Mouse (Mus musculus): ENCODE data around the gene Dlgap1. TPM values are rescaled to one million over a fixed set of nuclear protein-coding genes. Genes with fewer than 3 reads are reported as not detected.

Dlgap1 gene
- total RNA-seq, 4 experiments from 2014 or later, result 456 to 507 (median 496) TPM

GRCm38 (mm10) chr17:70614407-70615060 lies 645.7 kb downstream of the Dlgap1 start:
- no peak for DNase-seq (ENCODE audit: low spot score in 2 of 2)

GRCm38 (mm10) chr17:70622493-70622892 lies 653.6 kb downstream of the Dlgap1 start:
- DNase-seq (ENCODE audit: low spot score in 2 of 2), result peak; percentile 77 to 78

GRCm38 (mm10) chr17:70626396-70626795 lies 657.5 kb downstream of the Dlgap1 start:
- no peak for DNase-seq (ENCODE audit: low spot score in 2 of 2)

- no peak for DNase-seq (ENCODE audit: low spot score in 2 of 2)
These were observed 658.1 kb downstream of the Dlgap1 start for GRCm38 (mm10) chr17:70626925-70627324.

GRCm38 (mm10) chr17:70629653-70630378 lies 660.9 kb downstream of the Dlgap1 start:
- peak; percentile 70 to 86 for DNase-seq (ENCODE audit: low spot score in 2 of 2)

GRCm38 (mm10) chr17:70633181-70633944 lies 664.5 kb downstream of the Dlgap1 start:
- peak; percentile 86 to 90 for DNase-seq (ENCODE audit: low spot score in 2 of 2)

- DNase-seq (ENCODE audit: low spot score in 2 of 2), result no peak
These were observed 674.3 kb downstream of the Dlgap1 start for GRCm38 (mm10) chr17:70643211-70643610.

DNA sequence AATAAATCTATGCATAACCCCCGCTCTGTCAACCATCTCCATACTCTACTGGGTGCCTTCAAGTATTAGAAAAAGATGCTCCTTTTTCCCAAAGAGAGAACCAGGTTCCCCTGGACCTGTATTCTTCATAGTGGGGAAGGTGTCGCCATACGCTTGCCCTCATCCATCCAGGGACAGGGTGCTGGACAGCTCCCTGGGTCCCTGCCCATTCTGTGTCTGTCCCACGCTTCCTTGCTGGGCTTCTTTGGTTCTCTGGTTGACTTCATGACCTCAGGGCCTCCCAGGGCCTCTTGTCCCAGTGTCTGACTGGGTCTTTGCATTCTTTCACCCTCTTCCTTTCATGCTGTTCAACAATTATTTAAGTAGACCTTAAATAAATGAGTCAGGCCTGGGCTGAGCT lies 677.8 kb downstream of the Dlgap1 start:
- no peak for DNase-seq (ENCODE audit: low spot score in 2 of 2)

GRCm38 (mm10) chr17:70661382-70661781 lies 692.5 kb downstream of the Dlgap1 start:
- no peak for DNase-seq (ENCODE audit: low spot score in 2 of 2)

DNA sequence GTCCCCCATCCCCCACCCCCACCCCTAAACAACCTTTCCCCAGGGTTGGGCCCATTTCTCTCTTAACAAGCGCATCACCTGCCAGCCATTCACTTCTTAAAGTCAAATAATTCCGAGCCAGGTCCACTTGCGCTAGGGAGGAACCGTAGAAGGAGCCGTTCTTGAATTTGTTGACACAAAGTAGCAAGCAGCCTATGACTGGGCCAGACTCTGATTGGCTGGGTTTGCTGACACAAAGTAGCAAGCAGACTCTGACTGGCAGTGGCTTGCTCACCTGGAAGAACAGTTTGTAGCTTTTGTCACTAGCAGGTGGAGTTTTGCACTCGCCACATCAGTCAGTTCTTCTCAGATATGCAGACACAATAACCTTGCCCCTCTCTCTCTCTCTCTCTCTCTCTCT lies 695.1 kb downstream of the Dlgap1 start:
- DNase-seq (ENCODE audit: low spot score in 2 of 2), result no peak

GRCm38 (mm10) chr17:70664484-70665040 lies 695.7 kb downstream of the Dlgap1 start:
- no peak for DNase-seq (ENCODE audit: low spot score in 2 of 2)

GRCm38 (mm10) chr17:70673985-70674384 lies 705.1 kb downstream of the Dlgap1 start:
- DNase-seq (ENCODE audit: low spot score in 2 of 2), result peak; percentile 63 to 72

DNA sequence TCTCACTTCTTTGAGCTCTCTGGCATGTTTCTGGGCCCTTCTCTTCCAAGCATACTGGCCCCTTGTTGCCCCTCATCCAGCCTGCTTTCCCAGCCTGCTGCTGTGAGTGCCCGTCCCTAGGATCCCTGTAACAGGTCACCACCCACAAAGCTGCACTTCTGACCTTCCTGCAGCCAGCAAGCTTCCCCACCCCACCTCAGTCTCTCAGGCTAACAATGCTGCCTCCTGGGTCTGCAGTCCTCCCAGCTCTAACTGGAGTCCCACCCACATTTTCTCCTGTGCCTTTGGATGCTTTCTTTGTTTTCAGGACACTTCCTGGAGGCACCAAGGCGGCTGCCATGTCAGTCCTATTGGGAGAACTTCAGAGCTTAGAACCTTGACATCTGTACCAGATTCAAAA lies 707.6 kb downstream of the Dlgap1 start:
- no peak for DNase-seq (ENCODE audit: low spot score in 2 of 2)

GRCm38 (mm10) chr17:70683561-70684167 lies 714.8 kb downstream of the Dlgap1 start:
- peak; percentile 70 to 80 for DNase-seq (ENCODE audit: low spot score in 2 of 2)

GRCm38 (mm10) chr17:70690174-70690573 lies 721.3 kb downstream of the Dlgap1 start:
- no peak for DNase-seq (ENCODE audit: low spot score in 2 of 2)

DNA sequence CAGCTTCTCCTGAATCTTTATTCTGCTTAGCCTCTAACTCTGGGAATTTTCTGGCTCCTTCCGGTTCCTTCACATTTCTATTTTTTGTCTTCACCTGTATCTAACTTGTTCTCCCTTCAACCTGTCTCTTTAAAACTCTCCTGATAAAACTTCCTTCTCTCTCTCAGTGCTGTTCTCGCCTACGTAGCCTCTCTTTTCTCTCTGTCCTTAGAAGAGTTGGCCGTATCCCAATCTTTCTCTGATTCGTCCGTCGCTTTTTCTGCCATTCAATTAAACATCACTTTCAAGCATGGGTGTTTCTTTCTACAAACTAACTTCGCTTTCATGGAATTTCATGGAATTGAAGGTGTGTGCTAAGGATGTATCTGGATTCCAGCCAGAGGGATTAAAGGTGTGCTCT lies 721.7 kb downstream of the Dlgap1 start:
- DNase-seq (ENCODE audit: low spot score in 2 of 2), result no peak

DNA sequence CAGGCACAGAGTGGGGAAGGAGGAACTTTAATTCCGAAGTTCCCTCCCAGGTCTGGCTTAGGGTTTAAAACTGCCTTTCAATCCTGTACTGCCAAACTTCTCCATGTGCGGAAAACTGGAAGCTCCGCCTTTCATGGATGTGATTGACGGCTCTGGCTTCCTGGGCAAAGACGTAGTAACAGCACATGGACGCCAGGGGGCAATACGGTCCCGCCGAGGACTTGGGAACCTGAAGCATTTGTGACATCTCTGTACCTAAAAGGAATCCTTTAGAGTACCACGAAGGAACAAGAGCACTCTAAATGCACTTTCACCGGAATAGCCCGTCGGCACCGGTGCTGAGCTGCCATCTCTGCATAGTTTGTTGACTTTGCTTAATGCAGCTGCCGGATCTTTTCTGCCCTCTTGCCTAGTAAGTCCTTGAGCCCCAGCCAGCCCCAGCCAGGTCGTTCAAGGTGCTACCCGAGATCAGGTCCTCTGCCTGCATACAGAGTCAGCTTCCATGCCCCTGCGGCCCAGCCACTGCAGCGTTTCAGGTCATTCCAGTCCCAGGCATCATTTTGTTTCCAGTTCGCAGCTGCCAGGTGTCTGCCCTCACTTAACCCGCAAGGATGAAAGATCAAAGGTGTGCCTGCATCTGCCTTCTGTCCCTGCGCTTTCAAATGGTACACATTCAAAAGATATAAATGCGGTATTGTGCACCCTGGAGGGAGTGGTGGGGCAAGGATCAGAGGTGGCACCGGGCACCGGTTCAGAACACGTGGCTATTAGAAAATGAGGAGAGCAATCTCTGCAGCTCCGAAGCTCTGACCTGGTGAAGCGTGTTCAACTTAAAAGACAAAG lies 738.3 kb downstream of the Dlgap1 start:
- DNase-seq (ENCODE audit: low spot score in 2 of 2), result peak; percentile 60 to 82

- no peak for DNase-seq (ENCODE audit: low spot score in 2 of 2)
These were observed 738.9 kb downstream of the Dlgap1 start for GRCm38 (mm10) chr17:70707819-70708140.

GRCm38 (mm10) chr17:70709545-70709944 lies 740.7 kb downstream of the Dlgap1 start:
- DNase-seq (ENCODE audit: low spot score in 2 of 2), result no peak

GRCm38 (mm10) chr17:70713470-70713869 lies 744.6 kb downstream of the Dlgap1 start:
- DNase-seq (ENCODE audit: low spot score in 2 of 2), result no peak
